Mouse (Mus musculus) left cerebral cortex, adult 18-20 months (tissue): ENCODE results near the gene Scin. TPM values are rescaled to one million over a fixed set of nuclear protein-coding genes. Genes with fewer than 3 reads are reported as not detected.
A peak's percentile ranks its signal among the peaks of the same experiment; 100 is the strongest.
"Not testable (repeated sequence)": the region's sequence is repeated elsewhere in the genome, so short reads cannot be mapped to it uniquely, and the experiment has no call there.

ENCODE experiments used
- DNase-seq, 2 experiments: peaks; one replicate each; pipeline ENCODE4 v3.0.0; 2021 to 2022; ENCODE audit warnings: low spot score in 2 of 2, mixed read lengths in 1 of 2
- long read RNA-seq, 2 experiments: library from polyadenylated mRNA; stranded (forward); transcript quantifications; one replicate each; pipeline ENCODE4 v2.0.0; 2021
- total RNA-seq, 2 experiments: library from RNA; stranded (reverse); gene quantifications; 2 replicates each; pipeline ENCODE4 v1.2.3; 2021

The Scin gene
- under 1 TPM in 1 of 2 experiments, not detected in 1; 0.14 TPM for total RNA-seq
- long read RNA-seq, experiment 1: 0 reads
- long read RNA-seq, experiment 2: 0 reads

GRCm38 (mm10) chr12:40133573-40134271, at the start of gene Scin:
Scin (minus strand) TSS chr12:40134228.
- no peak for DNase-seq

- peak; percentile 29 to 36 for DNase-seq
These were observed 43.1 kb upstream of the Scin start for GRCm38 (mm10) chr12:40177089-40177488.

GRCm38 (mm10) chr12:40176158-40176557, 42.1 kb upstream of the Scin start:
- DNase-seq: no peak

- not testable (repeated sequence) for DNase-seq
These were observed 41.1 kb upstream of the Scin start for GRCm38 (mm10) chr12:40175171-40175570.

- no peak for DNase-seq
These were observed 37.6 kb upstream of the Scin start for GRCm38 (mm10) chr12:40171637-40172036.

GRCm38 (mm10) chr12:40169675-40170074, 35.6 kb upstream of the Scin start:
- DNase-seq: no peak

GRCm38 (mm10) chr12:40164621-40165020, 30.6 kb upstream of the Scin start:
- peak in 1 of 2 experiments; percentile 6 for DNase-seq

- no peak for DNase-seq
These were observed 26.7 kb upstream of the Scin start for GRCm38 (mm10) chr12:40160777-40161176.

- DNase-seq: no peak
These were observed 20.2 kb upstream of the Scin start for GRCm38 (mm10) chr12:40154188-40154587.

GRCm38 (mm10) chr12:40152353-40153069, 18.5 kb upstream of the Scin start:
- no peak for DNase-seq

- no peak for DNase-seq
These were observed 13.3 kb upstream of the Scin start for GRCm38 (mm10) chr12:40147319-40147718.

GRCm38 (mm10) chr12:40146510-40146909, 12.5 kb upstream of the Scin start:
- DNase-seq: no peak

- no peak for DNase-seq
These were observed 6.7 kb upstream of the Scin start for GRCm38 (mm10) chr12:40140706-40141105.

- no peak for DNase-seq
These were observed 5.6 kb upstream of the Scin start for GRCm38 (mm10) chr12:40139484-40140245.

- DNase-seq: no peak
These were observed 501 bp upstream of the Scin start for GRCm38 (mm10) chr12:40134529-40134928.

- no peak for DNase-seq
These were observed 845 bp downstream of the Scin start for GRCm38 (mm10) chr12:40133194-40133572.

- DNase-seq: no peak
These were observed 15.2 kb downstream of the Scin start for GRCm38 (mm10) chr12:40118872-40119271.

- no peak for DNase-seq
These were observed 17.0 kb downstream of the Scin start for GRCm38 (mm10) chr12:40117045-40117444.

GRCm38 (mm10) chr12:40116214-40116613, 17.8 kb downstream of the Scin start:
- no peak for DNase-seq

GRCm38 (mm10) chr12:40114883-40115282, 19.1 kb downstream of the Scin start:
- DNase-seq: no peak

- DNase-seq: no peak
These were observed 20.0 kb downstream of the Scin start for GRCm38 (mm10) chr12:40114020-40114419.

- no peak for DNase-seq
These were observed 20.4 kb downstream of the Scin start for GRCm38 (mm10) chr12:40113605-40114004.
